Mouse (Mus musculus): ENCODE measurements around the gene Mt1.

Gene Mt1

DNA sequence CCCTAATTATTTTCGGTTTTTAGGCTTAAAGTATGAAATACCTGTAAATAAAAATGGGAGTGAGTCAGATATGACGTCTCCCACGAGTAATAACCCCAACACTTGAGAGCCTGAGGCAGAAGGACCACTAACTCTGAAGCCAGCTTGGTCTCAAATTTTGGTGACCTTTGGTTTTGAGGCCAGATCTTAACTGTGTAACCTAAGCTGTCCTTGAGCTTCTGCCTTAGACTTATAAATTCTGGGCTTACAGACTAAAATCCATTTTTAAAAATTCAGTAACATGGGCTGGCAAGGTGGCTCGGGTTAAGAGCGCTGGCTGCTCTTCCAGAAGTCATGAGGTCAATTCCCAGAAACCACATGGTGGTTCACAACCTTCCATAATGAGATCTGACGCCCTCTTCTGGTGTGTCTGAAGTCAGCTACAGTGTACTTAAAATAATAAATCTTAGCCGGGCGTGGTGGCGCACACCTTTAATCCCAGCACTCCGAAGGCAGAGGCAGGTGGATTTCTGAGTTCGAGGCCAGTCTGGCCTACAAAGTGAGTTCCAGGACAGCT, 5.0 kb upstream of the Mt1 start:
- DNase-seq = no peak

DNA sequence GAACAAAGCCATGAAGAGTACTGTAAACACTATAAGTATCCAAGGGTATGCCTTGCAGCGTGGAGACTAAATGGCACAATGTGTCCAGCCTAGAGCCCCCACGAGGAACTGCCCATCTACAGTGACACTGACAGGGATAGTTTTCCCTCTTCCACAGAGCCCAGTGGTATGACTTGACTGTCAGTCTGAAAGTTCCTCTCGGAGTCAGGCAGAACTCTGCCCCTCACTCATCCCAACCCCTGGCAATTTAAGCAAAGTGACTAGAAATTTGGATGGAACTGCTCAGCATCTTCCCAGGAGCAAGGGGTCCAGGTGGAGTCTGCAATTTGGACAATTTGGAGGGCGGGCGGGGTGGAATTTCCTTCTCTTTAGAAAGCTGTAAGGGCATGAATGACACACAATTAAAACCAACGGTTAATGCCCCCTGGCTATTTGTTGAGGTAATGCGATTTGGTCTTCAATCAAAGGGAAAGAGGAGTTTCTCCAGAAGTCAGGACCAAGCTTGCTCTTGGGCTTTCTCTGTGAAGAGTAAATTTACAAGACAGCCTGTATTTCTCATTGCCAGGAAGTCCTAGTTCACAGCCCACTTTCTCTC, 4.2 kb upstream of the Mt1 start:
- DNase-seq = no peak

DNA sequence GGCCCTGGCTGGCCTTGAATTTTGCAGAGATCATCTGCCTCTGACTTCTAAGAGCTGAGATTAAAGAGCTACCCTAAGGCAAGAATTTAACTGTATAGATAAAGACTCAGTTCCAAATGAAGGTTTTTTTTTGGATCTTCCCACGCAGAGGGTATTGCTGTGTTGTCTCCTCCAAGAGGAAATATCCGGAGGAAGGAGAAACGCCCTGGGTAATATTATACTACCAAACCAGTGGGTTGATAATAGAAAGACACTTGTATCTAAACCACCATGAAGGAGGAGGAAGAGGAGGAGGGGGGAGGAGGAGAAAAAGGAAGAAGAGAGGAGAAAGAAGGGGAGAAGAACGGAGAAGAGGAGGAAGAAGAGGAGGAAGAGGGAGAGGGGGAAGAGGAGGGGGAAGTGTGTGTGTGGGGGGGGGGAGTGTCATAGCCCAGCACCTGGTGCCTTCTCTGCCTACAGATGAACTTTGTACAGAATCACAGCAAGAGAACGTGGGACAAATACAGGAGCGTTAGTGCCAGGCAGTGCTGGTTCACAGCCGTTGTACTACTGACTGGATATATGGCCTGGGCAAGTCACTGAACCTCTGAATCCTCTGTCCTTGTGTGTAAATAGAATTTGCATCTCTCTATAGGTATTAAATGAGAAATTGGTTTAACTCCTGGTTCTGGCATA, 1.0 kb upstream of the Mt1 start:
- DNase-seq = no peak

DNA sequence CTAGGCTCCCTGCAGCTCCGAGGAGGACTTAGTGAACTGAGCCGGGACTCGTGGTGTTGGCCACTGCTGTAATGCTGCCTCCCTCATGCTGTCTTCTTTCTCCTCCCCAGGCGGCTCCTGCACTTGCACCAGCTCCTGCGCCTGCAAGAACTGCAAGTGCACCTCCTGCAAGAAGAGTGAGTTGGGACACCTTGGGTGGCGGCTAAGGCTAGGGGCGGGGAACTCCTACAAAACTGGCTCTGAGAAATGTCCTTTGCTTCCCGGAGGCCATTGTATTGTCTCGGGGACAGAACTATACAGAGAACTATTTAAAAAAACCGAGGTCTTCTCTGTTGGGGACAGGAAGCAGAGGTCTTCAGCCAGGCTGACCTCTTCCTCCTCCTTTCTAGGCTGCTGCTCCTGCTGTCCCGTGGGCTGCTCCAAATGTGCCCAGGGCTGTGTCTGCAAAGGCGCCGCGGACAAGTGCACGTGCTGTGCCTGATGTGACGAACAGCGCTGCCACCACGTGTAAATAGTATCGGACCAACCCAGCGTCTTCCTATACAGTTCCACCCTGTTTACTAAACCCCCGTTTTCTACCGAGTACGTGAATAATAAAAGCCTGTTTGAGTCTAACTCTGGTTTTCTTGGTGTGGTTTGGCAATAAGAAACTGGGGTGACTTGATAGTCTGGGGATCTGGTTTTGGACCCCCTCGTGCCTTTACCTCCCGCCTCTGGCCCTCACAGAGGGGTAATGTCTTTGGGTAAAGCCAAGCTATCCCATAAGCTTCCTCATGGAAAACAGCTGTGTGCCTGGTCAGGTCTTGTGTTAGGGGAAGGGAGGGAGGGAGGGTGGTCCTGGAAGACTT, 1.1 kb downstream of the Mt1 start:
- peak in 1 of 2 experiments; percentile 30 for DNase-seq

DNA sequence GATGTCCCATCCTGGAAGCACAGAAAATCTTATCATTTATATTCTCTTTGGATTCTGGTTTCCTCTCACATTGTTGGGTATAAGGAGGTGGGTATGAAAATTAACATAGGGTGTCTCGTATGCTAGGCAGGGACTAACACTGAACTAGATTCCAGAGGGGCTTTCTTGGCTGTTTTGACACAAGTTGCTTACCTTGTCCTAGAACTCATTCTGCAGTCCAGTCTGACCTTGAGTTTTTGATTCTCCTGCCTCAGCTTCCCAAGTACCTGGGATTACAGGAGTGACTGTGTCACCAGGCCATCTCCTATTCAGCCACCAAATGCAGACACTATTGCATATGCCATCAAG, 1.7 kb downstream of the Mt1 start:
- no peak for DNase-seq

DNA sequence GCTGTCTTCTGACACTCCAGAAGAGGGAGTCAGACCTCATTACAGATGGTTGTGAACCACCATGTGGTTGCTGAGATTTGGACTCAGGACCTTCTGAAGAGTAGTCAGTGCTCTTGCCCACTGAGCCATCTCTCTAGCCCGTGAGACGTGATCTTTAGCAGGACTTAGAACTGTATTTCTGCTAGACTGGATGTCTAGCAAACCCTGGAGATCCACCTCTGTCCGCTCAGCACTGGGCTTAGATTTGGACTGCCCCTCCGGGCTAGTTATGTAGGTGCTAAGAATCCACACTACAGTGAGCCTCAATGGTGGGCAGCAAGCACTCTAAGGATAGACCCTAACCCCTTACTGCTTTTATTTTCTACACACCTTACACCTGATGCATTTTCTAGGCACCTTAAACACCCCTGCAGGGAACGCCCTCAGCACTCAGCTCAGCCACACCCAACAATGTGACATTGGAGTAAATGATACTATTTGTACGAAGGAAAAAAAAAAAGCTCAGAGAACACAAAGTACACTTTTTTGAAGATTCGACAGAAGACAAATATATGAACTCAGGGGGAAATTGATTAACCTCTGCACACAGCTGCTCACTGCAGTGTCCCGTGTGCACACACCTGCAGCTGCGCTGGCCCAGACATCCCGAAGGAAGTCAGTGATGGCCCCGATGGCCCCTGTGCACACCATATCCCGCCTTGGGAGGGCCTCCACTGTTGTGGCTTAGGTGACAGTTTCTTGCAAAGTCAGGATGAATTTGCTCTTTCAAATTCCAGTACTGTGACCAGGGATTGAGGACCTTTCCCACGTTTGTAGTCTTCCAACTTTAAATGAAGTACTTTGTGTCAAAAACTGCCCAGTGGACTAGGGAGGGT, 3.4 kb downstream of the Mt1 start:
- no peak for DNase-seq

DNA sequence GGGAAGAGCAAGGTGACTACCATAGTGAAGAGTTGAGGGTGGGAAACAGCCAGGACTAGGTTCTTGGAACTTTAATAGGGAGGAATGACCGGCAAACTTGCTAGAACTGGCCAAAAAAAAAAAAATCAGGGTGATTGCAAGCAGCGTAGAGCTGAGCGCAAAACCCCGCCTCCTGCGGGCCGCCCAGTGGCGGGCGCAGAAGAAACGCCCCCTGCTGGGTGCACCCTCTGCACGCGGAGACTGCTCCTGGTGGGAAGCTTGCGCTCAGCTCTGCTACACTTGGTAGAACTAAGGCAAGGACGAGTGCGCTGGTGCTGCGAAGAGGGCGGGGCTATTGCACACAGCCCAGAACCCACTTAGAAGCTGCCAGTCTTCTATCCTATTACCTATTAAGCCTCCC, 4.2 kb downstream of the Mt1 start:
- peak; percentile 81 to 85 for DNase-seq

DNA sequence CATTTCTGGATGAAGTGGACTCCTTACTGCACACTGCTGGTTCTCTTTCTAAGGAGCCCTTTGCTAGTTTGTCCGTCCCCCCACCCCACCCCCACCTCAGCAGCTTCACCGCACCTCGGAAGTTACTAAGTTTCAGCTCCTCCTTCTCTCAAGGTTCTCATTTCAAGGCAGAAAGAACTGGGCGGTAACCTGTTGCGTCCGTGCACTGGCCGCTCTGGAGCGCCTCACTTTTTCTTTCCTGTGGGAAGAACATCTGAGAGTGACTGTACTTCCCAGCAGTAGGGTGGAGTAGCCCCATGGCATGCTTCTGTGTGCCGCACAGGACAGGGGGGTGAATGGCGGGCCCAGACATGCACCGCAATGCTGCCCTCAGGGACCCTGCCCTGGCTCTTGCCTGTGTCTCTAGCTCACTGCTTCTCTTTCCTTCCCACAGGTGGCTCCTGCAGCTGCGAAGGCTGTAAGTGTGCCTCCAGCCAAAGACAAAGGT, 5.5 kb downstream of the Mt1 start:
- DNase-seq = no peak

DNA sequence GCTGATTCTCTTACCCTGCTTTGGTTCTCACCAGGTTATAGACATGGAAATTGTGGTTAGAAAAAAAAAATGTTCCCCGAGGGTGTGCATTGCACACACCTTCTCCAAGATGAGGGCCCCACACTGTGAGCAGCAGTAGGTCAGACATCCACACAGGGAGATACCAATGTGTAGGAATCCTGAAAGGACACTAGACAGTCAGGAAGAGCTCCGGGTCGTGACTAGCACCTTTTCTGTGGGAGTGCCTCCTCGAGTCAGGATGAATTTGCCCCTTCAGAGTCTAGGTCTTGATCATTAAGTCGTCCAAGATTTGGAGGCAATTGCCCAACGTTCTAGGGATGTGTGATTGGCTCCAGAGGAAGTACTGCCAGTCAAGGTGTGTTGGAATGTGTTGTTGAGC, 6.9 kb downstream of the Mt1 start:
- no peak for DNase-seq

DNA sequence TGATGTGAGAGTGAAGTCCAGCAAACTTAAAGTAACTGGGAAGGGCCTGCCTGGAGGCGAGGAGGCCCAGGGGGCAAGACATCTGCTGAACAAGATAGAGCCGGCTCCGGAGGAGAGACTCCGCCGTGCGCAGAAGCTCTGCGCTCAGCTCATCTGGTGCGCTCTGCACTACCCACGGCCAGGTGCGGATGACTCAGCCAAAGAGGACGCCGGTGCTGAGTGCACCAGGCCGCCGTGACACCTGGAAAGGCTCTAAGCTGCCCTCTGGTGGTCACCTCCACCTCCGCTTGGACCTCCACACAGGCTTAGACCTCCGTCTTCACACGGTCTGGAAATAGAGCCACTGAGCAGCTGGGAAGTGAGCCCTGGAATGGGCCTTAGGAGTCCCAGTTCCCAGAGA, 7.7 kb downstream of the Mt1 start:
- peak; percentile 75 to 87 for DNase-seq

DNA sequence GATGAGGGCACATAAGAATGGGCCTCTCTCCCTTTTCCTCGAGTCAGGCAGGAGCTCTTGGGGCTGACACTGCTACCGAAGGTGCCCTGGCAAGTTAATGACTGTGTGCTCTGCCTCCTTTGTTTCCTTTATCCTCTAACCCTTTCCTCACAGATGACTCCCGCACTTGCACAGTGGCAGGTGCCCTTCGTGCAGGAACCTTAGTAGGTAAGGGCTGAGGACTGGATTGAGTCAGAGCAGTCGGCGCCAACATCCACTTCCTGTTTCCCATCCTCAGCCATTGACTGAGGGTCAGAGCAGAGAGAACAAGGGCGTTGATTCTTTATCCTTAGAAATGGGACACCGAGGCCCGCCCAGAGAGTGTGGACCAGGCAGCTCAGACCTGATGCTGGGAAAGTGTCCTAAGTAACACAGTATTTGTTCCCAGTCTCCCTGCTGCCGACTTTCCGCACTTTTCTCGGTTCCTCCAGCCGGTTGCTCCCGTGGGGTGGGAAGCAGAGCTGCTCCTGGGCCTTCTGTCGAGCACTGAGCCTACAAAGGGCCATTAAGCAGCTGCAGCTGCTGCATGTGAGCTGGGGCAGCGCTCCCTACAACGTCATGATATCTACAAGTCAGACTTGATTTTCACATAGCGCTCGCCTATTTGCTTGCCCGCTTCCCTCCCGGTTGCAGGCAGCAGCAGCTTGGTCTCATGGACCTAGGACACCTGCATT, 8.6 kb downstream of the Mt1 start:
- no peak for DNase-seq

DNA sequence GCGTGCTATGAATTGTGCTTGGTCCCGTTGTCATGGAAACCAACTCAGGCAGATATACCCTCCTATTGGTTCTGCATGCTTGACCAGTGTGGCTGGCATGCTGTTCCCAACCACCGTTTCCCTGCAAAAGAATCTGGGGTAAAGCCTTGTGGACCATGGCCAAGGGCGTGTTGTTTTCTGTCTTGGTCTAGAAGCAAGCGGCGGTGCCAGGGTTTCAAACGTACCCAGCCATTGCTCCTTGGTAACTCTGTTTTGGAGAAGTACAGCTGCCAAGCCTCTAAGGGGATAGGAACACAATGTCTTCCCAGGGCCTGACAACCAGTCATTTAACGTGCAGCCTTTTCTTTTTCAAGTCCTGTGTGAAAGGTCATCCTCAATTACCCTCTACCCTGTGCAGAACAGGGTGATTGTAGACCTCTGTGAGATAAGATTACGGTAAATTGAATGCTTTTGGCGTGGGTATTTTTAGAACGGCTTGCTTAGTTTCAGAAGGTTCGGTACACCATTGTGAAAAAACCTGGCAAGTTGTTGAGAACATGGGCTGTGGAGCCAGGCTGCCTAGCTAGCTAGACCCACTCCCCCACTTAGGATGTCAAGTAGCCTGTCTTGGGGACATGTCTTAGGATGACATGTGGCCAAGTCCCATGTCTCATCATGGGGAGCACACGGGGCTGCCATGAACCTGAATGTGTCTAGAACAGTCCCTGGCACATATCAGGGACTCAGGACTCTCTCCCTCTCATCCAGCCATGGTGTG, 10.6 kb downstream of the Mt1 start:
- no peak for DNase-seq

DNA sequence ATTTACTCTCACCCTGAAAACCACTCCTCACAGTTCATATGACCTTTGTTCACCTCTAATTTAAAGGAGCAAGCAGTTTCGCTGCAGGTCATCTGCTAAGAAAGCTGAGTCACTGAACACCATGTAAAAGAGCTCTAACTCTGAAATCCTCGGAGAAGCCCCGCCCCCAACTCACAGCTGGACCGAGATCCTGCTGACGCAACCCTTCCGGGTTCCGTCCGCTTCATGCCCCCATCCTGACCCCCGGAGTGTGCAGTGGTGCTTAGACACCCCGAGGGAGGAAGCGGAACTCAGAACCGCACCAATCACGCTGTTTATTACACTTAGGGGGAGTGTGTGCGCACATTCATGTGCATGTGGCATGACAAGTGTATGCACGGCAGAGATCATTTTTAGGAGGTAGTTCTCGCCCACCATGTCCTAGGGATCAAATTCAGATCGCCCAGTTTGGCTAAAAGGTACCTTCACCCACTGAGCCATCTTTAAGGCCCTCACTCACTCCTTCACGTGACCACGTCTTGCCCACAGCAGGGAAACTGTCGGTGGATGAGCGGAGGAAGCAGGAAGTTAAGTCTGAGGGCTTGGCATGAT, 12.3 kb downstream of the Mt1 start:
- DNase-seq = peak; percentile 82 to 83

DNA sequence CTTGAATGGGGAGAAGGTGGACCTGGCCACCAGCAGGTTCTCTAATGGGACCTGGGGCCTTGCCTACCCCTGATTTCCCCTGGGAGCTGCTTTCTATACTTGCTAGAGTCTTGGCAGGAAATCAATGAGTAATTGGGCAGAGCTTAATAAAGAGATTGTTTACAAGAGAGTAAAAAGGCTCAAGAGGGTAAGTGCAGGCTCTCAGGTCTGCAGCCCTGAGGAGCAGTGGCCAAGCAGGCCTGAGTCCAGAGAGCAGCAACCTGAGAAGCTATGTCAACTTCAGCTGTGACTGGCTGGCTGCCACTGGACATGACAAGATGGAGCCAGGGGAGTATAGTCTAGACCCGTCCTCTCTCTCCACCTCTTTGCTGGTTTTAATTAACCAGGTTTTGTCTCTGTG, 14.0 kb downstream of the Mt1 start:
- DNase-seq = no peak

DNA sequence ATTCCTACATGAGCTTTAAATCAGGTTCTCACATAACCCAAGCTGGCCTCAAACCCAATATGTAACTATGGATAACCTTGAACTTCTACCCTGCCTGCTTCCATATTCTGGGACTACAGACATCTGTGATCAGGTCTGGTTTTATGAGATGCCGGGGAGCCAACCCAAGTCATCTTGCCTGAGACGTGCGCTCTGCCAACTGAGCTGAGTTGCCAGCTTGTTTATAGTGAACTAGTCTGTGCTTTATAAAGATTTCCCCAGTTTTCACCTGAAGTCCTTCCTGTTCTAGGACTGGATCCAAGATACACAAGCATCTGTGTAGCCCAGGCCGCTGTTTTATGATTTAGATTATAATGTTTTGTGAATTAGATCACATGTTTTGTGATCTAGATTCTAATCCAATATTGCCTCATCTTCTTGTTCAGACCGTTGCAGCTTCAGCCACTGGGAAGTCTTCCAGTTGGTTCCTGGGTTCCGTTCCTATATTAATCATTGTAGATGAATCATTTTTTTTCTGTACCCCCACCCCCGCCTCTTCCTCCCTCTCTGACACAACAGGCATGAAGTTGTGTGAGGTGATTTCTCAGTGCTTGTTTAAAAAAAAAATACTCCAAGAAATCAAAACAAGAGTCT, 15.8 kb downstream of the Mt1 start:
- DNase-seq = no peak

DNA sequence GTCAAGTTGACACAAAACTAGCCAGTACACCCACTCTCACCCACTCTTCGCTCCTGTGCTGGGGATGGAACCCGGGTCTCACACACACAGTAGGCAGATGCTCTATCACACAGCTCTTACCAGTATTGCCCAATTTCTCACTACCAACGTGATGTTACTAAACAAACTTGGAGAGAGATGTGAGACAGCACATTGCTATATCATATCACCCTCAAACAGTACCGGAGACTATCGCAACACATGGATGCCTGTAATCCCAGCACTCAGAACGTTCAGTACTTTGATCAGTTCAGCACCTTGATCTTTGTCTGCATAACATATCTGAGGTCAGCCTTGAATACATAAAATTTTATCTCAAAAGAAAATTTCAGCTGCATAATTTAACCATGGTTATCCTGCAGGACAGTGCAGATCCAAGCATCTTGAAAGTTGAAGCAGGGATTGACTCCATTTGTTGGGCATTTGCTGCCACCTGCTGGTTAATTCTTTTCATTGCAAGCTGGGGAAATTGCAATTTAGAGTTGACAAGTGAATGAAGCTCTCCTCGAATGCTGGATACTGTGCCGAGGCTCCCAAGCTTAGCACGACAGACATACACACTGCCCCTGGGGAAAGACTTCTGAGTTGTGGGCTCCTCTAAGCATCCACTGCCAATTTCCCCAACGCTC, 20.5 kb downstream of the Mt1 start:
- peak in 1 of 2 experiments; percentile 65 for DNase-seq

DNA sequence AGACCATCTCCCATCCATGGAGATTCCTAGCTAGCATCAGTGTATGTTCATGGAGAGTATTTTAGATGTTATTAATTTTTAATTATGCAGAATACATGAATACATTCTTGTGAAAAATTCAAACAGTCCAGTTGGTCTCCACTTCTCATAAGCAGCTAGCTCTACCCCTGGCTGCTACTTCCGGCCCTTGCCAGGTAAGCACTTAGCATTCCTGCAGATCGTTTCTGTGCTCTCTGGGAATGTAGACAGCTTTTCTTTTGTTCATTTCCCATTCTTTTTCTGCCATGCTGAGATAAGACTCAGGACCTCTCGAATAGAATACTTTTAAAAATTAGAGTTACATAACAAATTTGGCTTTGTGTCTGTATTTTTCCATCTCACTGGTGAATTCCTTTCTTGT, 25.2 kb downstream of the Mt1 start:
- DNase-seq = no peak

DNA sequence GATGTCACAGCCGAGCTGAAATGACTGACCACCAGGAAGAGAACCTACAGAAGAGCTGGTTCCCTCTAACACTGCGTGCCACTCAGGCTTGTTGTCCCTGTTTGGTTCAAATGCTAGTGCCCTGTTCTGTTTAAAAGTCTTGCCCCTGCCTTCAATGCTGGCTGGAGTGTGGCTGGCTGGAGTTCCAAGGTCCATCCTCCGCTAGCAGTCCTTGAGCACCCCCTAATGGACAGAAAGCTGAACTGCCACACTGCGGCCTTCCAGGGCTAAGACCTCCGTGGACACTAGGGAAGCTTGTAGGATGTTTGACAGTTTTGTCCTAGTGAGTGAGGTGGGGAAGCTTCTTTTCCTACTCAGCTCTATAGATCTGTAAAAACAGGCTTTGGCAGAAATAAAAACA, 26.9 kb downstream of the Mt1 start:
- peak; percentile 48 to 77 for DNase-seq

DNA sequence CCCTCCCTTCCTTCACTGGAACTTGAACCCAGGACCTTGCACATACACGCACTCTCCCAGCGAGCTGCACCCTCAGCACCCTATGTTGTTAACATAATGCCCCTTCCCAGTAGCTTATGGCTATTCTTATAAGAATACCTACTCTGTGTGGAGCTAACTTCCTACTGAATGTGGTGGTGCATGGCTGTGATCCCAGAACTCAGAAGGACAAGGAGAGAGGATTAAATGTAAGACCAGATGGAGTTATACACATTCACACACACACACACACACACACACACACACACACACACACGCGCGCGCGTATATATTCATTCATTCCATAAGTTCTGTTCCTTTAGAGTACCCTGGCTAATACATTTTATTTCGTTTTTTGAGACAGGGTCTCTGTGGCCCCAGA, 27.4 kb downstream of the Mt1 start:
- DNase-seq = no peak

DNA sequence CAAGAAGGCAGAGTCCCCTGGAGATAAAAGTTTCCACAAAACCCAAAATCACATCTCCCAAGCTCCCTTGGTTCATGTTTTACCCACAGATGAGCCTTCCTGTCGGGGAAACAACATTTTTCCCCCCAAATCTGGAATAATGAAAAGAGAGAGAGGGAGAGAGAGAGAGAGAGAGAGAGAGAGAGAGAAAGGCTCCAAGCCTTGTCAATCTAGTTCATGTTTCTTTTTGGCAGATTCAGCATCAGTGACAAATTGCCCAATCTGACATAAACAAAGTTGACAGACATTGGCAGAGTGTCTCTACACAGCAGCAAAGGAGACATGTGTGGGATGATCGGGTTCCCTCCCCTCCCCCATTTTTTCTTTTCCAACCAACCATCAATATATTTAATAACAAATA, 28.6 kb downstream of the Mt1 start:
- DNase-seq = no peak

Data from kidney, adult 8-10 months (tissue).